Mouse (Mus musculus): Measurements from ENCODE around the gene Farp1. TPM values are rescaled to one million over a fixed set of nuclear protein-coding genes. Genes with fewer than 3 reads are reported as not detected.

The Farp1 gene
- total RNA-seq, 2 experiments from 2014 or later, result 7.1 to 8.7 TPM

DNA sequence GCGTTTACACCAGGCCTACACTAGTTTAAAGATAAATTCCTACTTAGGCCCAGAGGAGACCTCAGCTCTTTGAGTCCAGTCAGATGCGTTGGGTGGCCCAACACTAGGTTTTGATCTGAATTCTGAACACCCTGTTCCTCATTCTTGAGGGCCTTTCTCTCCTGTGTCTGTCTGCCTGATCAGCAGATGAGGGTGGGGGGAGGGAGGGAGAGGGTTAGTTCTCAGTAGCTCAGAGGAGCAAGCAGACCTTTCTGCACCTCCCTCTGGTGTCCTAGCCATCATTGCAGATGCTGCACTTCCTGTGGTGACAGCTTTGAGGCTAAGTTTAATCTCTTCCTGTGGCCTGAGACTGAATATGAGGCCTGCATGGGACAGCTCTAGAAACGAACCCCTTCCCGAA lies 227.6 kb downstream of the Farp1 start:
- DNase-seq, result no peak

DNA sequence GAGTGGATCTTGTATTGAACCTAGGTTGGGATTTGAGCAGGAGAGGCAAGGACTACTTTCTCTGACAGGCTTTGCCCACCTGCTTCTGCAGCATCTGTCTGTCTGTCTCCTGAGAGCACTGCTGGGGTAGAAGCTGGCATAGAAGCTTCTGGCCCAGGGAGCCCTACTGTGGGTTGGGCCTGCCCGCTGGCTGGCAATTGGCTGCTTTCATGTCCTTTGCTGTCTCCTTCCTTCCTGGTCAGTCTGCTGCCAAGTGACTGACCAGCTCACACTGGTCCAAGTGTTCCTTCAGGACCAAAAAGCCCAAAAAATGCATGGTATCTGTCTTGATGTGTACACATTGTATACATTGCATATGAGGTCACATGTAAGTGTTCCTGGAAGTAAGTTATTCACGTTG lies 228.9 kb downstream of the Farp1 start:
- peak in 1 of 2 experiments; percentile 36 for DNase-seq

DNA sequence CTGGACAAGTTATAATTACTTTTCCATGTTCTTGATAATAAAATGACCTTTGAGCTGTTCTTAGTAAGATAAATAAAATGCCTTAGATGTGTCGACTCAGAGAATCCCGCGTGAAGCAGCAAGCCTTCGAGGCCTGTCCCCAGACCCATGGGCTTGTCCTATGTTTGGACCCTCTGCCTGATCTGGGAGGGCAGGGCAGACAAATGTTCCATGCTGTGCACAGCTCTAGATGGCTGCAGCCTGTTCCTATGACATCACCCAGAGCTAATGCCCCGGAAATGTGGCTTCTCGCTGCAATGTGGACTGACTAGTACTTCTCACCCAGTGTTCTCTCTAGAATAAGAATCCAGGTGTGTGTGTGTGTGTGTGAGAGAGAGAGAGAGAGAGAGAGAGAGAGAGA lies 229.5 kb downstream of the Farp1 start:
- peak in 1 of 2 experiments; percentile 50 for DNase-seq

DNA sequence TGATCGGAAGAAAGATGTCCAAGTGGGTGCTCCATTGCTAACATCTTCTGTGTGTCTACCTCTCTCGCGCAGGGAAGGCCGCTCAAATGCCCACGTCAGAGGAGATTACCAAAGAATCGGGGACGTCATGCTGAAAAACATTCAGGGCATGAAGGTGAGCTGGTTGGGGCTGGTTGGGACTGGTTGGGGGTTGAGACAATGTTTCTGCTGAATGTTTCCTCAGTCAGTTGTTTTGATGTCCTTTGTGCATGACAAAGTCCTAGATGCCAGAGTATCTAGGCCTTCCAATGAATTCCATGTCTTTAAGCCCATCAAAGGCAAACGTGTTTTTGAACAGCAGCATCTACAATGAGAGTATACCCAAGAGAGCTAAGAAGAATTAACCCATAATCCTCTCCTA lies 232.8 kb downstream of the Farp1 start:
- DNase-seq, result no peak

DNA sequence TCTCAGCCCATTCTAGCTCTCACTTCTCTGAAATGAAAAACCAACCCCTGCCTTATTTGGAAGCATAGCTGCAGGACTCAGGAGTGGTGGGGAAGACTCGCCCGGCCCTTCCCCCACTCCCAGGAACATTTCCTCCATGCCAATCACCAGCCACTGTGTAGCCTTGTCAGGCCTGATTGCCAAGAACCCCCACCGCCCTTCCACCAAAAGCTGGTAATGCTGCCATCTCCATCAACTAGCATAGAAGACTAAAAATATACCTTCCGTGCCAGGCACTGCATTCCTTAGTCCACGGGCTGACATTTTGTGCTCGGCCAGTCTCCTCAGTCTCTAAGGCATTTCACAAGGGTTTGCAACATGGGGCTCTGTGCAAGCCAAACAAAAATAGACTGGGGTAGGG lies 235.5 kb downstream of the Farp1 start:
- no peak for DNase-seq

DNA sequence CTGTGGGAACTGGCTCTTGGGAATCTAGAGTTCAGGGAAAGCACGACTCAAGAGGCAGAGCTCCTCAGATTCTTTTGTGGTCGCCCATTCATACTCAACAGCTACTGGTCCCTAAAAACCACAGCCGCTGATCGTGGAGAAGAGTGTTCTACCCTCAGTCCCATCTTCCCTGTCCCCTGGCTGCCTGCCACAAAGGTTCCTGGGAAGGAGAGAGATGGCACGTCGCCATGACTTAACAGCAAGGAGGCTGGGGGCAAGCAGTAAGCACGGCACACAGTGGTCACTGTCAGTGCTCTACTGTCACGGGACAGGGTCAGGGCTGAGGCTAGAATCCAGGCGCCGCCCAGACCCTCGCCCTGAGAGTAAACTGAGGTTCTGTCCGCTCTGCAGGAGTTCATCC lies 240.0 kb downstream of the Farp1 start:
- DNase-seq, result no peak

DNA sequence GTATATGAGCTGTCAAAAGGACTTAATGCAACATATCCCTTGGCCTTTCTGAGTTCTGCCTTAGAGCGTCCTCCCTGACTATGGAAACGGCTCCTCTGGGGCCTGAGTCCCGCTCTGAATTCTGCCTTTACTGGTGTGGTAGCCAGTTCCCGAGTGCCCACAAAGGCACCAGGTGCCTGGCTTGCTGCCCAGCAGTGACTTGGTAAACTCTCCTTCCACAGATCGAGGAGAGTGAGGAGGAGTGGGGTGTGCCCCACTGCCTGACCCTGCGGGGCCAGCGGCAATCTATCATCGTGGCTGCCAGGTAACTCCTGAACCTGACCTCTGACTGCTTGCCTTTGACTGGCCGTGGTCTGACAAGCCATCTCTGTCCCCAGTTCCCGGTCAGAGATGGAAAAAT lies 241.0 kb downstream of the Farp1 start:
- DNase-seq, result no peak

DNA sequence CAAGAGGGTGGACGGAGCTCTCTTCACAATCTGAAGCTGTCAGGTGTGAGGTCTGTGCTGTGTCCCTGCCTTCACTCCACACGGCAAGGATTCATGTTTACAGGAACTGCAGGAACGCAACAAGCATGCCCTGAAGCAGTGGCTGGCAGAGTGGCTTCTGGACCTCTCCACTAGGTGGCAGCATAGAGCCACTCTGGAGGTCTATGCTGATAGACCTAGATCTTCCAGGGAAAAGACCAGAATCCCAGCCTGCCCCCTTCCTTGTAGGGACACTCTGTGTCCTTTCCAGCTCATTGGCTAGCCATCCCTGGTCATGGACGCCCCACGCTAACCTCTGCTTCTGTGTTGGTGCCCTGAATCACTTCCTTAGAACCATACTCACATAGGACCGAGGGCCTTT lies 244.1 kb downstream of the Farp1 start:
- DNase-seq, result peak; percentile 79 to 93

DNA sequence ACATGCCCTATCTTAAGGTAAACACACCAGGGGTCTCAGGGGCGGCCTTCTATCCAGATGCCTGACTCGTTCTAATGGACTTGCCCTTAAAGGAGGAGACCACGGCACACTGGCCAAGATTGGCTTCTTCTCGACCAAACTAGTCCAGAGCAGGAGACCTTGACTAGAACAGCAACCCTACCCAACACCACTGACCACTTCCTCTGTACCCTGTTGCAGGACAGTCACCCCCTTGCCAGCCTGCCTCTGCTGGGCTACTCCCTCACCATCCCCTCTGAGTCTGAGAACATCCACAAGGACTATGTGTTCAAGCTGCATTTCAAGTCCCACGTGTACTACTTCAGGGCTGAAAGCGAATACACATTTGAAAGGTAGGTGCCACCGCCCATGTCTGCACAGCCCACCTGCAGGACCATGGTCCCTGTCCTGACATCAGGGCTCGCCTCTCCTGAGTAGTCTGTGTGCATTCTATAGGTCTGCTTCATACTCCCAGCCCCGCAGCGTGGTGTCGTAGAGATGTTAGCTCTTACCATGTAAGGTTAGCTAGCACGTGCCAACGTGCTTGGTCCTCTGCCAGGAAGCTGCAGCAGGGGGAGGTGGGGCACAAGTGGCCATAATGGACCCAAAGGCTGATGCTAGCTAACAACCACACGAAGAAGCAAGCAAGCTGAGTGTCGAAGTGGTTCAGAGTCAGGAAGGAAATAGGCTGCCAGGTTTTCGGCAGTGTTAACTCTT lies 245.8 kb downstream of the Farp1 start:
- peak; percentile 32 to 37 for DNase-seq

DNA sequence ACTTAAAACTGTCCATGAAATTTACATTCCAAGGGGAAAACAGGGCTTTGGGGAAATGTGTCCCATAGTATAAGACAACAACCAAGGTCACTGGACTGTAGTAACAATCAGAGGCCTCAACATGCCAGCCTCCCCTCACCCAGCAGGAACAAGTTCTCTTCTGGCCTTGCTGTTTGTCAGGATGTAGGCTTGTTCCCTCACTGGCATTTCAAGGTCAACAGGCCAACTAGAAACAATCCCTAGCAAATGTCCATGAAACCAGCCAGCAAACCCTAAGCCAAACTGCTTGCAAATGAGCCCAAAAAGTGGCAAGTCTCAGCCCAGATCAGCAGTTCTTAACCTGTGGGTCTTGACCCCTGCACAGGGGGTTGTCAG lies 246.3 kb downstream of the Farp1 start:
- no peak for DNase-seq

DNA sequence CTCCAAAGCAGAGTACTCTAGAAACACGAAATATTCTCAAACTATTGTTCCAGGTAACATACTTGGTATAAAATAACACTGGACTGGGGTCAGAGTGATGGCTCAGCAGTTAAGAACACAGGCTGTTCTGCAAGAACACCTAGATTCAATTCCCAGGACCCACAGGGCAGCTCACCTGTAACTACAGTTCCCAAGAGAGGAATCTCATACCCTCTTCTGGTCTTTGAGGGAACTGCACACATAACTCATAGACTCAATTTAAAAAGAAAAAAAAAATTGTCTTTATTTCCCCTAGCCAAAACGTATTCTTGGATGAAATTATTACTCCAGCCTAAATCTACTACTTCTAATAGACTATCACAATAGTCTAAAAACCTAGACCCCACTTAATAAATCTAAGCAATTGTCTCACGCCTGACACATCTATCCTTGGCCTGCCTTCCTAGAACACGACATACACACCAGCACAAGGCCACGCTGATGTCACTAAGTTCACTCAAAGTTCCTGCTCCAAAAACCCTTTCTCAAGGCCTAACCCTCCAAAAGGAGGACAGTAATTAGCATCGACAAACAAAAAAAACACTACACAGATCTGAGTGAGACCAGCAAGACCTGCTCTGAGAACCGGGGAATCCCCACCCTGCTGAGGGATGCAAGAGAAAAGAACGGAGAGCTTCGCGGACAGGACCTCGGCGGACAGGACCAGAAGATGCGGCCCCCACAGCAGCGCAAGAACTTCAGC lies 250.6 kb downstream of the Farp1 start:
- DNase-seq, result no peak

DNA sequence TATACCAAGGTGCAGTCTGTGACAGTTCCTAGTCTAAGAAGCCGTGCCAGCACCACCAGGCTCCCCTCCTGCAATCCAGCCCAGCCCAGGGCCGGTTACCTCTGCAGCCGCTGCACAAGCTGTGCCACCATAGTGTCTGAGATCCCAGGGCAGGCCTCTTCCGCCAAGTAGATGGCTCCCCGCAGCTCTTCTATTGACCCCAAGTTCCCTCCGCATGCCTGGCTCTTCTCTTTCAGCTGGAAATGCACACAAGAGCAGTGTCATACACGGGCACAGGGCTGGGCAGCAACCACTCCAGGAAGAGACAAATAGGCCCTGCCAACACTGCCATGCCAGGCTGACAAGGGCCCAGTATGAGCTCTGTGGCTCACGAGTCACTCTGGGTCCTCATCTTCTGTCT lies 256.9 kb downstream of the Farp1 start:
- DNase-seq, result no peak

DNA sequence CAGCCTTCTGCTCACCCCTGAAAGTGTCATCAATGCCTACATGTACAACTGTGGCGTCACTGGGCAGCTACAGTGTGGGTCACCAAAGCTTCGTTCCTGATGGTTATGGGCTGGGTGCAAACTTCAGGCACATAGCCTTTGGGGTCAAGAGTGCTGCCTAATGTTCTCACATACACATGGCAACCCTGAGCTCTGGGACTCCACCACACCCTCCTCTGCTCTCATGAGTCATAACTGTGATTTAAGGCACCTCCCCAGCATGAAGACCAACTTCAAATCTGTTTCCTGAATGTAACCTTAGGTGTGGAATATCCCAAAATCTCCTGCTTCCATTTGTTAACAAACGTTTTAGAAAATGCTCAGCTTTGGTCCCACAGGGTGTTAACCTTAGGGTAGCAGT lies 257.4 kb downstream of the Farp1 start:
- DNase-seq, result no peak

DNA sequence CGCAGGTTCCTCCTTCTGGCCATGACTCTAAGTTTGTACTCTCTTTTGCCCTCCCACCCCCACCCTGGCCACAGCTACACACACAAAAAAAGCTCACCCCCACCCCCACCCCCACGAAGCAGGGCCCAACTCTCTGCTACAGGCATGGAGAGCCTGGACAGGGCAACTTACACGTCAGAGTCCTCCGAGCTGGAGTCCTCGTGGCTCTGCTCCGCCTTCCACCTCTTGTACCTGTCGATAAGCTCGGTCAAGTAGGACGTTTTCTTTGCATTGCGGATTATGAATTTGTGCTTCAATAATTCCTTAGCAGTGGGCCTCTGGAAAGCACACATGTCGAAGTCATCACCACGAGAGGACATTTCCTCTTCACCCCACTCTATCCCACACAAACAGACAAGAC lies 259.5 kb downstream of the Farp1 start:
- no peak for DNase-seq

DNA sequence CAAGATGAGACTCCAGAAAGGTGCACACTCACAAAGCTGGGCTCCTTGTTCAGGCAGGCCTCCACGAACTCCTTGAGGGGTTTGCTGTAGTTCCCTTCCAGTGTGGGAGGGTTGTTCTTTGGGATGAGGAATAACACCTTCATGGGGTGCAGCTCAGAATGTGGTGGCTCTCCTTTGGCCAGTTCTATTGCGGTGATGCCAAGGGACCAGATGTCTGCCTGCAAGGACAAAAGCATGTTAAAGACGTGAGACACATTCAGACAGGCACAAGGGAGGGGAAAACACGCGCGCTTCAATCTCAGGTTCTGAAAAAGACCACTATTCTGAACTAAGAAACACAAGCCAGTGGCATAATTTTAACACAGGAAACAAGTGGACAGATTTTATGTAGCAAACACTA lies 262.1 kb downstream of the Farp1 start:
- DNase-seq, result no peak

DNA sequence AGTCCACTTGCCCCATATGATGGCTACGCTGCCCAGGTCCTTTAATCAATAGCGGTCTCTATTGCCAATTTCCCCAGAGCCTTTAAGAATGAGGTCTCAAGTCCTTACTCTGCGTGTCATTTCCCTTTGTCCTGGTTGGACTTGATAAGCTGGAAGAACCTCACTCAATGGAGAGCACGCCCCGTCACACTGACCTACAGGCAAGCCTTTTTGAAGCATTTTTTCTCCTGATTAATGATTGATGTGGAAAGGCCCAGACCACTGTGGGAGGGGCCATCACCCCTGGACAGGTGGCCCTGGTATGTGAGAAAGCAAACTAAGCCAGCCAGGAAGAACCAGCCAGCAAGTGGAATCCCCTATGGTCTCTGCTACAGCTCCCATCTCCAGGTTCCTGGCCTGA lies 263.5 kb downstream of the Farp1 start:
- DNase-seq, result no peak

DNA sequence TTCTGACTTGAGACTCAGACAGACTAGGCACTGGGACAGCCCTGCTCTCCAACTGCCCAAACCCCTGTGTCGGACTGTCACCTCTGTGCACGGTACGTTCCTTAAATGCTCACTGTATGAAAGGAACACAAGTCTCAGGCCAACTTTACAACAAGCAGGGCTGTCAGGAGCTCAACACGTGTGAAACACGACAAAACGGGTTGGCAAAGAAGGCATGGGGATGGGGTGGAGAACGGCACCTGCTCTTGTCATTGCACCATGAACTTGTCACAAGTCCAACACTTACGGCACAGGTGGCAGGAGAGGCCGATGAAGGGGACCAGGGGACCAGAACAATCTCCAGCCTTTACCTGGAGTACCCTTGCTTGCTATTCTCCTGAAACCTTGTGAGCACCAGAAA lies 264.1 kb downstream of the Farp1 start:
- no peak for DNase-seq

DNA sequence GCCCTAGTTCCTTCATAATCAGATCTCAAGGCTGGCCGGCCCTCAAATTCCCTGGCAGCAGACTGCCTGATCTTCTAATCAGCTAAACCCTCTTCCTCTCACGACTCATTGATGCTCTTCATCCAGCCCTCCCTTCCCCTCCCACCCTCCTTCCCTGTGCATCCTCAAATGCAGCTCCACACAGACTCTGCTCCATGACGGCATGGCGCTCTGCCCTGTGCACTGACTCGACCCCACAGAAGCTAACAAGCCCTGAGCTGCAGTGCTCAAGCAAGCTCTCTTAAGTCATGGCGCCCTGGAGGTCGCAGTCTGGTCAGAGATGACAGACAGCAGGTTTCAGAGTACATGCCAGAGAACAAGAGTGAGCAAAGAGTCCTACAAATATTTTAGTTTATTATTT lies 269.5 kb downstream of the Farp1 start:
- no peak for DNase-seq

DNA sequence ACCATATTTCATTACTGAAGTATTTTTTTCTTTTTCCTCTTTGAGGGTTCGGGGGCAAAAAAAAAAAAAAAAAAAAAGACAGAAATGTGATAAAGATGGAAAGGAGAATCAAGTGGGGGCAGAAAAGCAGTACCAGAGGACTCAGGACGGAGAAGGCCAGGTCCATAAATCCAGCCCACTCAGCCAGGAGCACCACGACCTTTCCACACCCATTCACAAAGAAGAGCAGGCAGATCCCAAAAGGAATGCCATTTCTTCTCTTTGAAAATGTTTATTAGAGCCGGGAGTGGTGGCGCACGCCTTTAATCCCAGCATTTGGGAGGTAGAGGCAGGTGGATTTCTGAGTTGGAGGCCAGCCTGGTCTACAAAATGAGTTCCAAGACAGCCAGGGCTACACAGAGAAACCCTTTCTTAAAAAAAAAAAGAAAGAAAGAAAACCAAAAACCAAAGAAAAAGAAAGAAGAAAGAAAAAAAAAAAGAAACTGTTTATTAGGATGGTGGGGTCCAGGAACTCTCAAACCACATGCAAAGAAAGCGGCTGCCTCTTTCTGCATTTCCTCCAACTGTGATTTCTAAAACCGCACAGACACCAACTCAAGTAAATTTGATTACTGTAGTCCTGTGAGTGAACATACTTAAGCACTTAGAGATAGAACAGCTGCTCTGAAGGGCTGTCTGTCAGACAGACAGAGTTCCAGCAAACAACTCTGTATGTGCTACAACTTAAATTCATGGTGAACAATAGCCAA lies 270.5 kb downstream of the Farp1 start:
- DNase-seq, result no peak

DNA sequence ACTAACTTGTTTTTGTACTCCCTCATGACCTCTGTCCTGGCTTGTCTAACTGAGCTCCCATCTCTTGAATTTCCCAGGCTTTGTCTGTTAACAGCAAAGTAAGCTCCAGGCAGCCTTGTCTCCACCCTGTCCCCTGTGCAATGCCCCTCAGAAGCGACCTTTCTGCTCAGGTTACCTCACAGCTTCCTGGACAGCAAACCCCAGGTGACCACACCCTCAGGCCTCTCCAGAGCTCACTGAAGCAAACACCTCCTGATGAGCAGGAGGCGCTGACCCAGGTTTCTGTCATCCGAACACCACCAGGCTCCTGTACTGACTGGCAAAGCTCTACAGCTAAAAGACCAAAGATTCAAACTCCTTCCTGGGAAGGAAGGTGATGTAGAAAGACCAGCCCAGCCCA lies 274.9 kb downstream of the Farp1 start:
- DNase-seq, result no peak

DNA sequence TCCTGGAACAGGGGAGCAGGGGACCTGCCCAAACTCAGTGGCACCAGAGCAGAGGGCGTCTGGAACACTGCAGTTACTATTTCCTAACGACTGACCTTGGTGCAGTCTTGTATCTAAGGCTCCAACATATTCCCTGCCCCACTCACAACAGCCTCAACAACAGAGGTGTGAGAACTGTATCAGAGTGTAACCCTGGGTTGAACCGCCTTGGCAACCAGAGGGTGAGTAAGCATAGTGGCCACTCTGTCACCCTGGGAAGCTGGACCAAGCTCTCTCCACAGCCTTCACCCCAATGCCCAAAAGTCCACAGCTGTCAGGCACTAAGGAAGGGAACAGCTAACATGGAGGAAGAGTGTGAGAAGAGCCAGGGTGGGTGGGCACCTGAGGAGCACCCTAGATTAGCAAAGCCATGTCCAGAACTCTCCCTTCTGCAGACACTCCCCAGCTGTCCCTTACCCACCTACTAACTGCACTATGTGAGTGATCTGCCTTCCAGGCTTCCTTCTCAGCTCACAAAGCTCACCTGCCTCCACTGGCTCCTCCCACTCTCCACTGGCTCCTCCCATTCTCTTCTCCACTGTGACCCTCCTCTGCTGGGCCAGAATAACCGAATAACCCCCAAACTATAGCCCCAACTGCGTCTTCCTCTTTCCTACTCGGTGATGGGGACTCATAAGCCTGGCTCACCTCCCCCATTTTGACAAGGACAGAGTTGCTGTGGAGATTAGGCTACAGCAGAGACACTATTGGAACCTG lies 275.5 kb downstream of the Farp1 start:
- DNase-seq, result no peak

DNA sequence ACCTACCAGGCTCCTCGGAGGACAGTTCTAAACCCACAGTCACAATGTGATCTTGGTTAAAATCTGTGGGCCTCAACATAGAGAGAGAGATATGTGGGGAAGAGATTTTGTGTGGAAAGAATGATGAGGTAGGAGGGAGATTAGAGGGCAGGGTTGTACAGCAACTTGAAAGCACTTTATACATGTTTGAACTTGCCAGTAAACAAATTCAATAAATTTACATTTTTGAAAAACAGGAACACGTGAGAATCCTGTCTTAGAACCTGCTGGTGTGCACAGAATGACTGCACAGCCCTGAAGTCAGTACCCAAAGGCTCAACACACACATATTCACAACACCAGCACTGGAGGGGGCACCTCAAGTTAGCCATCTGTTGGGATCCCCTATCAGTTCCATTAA lies 276.1 kb downstream of the Farp1 start:
- DNase-seq, result no peak

DNA sequence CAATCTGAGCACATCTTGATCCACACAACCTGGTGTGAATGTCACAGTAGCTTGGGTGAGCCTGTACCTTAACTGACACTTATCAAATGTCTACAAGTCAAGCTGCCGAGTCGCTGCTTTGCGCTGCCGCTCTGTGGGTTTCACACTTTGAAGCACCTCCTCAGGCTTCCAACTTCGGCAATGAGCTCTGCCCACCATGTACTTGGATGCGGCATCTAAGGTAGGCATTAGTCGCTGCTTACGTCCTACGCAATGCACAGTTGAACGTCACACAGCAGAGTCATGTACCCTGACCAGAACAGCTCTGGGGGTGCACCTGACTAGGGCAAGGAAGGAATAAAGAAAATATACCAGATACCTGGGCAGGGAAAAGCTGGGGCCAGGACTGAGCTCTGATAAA lies 278.3 kb downstream of the Farp1 start:
- no peak for DNase-seq
